Mouse (Mus musculus): ENCODE results near the gene Sult2b1.

Gene Sult2b1

DNA sequence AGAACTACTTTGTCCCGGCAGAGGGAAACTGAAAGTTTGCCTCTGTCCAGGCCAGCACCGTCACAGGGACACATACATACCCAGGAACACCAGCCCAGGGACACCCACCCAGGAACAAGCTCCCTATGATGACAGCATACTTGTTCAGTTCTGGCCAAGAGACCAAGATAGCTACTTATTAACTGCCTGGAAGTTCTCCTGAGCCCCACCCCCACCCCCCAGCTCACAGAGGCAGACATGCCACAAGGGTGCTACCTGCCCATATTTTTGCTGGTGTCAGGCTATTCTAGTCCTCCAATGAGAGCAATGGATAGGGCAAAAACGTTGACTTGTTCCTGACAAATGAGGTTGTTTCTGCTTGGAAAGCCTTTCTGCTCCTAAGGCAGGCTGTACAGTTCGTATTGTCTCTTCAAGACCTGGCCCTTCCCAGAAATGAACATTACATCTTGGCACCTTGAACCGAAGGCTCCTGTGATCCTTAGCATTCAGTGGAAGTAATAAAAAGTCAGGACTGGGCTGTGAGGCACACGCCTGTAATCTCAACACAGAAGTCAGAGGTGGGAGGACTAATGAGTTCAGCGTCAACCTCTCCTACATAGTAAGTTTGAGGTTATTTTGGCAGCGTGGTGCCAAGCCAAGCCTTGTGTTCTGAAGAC, 13.9 kb downstream of the Sult2b1 start:
- no peak for DNase-seq (ENCODE audit: low read depth)

DNA sequence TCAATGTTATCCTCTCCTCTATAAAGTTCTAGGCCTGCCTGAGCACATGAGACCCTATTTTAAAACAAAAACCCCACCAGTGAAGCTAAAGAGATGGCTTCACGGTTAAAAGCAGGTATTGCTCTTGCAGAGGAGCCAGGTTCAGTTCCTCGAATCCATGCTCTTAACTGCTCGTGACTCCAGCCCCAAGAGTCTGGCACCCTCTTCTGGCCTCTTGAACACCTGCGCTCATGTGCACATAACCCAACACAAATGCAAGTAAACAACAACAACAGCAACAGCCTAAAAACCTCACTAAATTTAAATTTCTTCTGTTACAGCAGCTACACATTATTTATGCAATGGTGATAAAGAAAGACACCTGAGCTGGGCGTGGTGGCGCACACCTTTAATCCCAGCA, 17.0 kb downstream of the Sult2b1 start:
- no peak for DNase-seq (ENCODE audit: low read depth)

DNA sequence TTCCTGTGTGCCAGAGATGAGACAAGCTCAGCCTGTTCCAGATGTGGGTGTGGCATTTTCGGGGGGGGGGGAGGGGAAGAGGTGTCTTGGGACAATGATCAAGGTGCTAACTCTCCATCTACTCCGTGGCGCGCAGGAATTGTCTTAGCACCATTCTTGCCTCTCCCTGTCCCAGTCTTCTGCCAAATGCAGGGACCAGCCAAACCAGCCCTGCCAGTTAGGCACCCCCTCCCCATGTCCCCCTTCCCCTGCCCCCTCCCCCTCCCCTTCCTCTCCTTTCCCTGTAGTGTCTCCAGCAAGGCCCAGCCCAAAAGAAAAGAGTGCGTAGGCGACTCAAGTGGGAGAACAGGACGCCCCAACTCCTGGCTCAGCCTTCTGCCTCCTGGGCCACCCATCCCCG, 17.7 kb downstream of the Sult2b1 start:
- DNase-seq (ENCODE audit: low read depth), result no peak

DNA sequence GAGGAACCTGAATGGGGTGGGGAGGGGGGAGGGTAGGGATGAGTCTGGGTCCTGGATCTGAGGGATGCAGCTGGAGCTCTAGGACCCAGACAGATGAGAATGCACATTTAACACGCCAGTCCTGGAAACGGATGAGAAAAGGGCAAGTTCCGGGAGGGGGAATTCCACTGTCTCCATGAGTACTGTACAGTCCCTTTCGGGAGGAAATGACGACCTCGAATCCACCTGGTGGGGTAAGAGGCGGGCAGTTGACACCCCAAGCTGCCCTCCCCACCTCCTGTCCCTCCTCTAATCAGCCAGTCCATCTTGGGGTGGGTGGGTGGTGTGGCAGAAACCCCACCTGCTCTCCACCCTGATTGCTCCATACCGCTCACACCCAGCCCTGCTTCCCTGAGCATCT, 18.5 kb downstream of the Sult2b1 start:
- no peak for DNase-seq (ENCODE audit: low read depth)

DNA sequence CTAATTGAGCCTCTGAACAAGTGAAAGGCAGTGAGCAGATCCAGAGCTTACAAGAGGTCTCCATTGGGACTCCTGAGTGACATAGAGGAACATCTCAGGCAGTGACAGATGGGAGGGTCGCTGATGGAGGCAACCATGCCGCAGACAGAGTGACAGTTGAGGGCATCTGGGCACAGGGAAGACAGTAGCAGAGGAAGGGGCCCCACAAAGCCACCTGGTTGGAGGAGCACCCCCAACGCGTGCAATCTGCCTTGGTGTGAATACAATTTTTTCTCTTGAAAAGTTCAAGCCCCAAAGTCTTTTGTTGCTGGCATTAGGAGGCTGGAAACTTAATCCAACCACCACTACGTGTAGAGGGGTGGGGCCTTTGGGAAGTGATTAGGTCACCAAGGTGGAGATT, 24.3 kb downstream of the Sult2b1 start:
- no peak for DNase-seq (ENCODE audit: low read depth)

DNA sequence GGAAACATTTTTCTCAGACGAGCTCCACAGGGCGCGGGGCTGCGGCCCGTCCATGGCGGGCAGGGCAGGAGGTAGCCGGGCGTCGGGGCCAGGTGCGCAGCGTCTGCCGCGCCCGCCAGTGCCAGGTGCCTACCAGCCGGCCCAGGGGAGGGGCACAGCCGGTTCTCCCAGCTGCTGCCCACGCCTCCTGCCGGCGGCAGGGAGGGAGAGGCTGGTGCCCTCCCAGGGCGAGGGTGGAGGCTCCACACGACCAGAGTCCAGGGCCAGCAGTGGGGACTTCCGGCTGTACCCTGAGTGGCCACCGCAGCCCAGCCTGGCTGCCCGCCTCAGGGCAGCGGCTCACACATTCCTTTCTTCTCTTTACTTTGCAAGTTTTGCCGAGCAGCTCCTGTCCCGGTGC, 25.1 kb downstream of the Sult2b1 start:
- DNase-seq (ENCODE audit: low read depth), result no peak

DNA sequence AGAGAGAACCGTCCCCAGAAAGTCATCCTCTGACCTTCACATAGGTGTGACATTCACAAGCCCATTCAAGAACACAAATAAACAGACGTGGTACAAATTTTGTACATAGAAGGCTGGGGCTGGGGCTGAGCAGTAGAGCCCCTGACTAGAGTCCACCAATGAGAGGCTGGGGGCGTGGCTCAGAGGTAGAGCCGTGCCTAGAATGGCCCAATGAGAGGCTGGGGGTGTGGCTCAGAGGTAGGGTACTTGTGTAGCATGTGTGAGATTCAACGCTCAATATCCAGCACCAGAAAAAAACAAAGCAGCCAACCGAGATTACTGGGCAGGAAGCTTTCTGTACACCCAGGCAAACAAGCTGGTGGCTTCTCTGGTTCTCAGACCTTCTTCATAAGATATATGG, 28.8 kb downstream of the Sult2b1 start:
- DNase-seq (ENCODE audit: low read depth), result no peak

DNA sequence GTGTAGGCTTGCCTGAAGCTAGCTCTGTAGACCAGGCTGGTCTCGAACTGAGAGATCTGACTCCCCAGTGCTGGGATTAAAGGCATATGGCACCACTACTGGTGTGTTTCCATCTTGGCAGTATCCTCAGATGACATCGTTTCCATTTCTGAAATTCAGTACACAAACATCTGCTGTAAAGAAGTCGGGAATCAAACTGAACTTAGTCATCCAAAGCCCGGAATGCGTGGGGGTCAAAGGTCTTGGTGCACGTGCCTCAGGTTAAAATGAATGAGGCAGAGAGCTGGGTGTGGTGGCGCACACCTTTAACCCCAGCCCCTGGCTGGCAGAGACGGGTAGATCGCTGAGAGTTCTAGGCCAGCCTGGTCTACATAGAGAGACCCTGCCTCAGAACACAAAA, 34.3 kb downstream of the Sult2b1 start:
- no peak for DNase-seq (ENCODE audit: low read depth)

DNA sequence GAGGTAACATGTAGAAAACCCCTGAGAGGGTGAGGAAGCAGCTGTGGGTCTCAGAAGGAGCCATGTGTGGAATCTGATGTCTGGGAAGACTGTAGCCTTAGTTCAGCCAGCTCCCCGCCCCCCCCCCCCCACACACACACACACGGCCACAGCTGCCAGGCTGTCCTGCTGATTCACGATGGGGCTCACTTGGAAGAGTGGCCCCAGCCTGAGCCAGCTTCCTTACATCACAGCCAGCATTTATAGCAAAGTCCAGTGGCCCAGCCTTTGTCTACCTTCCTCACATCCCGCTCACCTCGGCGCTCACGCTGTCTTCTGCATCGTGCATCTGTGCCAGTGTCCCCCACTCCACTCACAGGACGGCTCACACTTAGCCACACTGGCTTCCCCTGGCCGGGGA, 35.1 kb downstream of the Sult2b1 start:
- DNase-seq (ENCODE audit: low read depth), result no peak

DNA sequence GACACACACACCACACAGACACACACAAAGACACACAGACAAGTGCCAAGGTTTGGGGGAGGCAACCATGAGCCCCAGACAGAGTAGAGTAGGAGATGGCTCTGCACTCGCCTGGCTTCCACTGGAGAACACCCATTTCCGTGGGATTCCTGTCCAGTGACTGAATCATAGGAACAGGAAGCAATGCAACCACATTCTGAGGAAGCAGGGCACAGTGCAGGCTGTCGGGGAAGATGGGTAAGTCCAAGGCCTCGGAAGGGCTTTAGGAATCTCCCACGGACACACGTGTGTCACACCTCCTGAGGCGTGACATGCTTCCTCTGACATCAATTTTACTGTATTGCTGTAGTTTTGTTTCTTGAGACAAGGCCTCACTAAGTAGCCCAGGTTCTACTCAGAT, 36.4 kb downstream of the Sult2b1 start:
- DNase-seq (ENCODE audit: low read depth), result no peak

DNA sequence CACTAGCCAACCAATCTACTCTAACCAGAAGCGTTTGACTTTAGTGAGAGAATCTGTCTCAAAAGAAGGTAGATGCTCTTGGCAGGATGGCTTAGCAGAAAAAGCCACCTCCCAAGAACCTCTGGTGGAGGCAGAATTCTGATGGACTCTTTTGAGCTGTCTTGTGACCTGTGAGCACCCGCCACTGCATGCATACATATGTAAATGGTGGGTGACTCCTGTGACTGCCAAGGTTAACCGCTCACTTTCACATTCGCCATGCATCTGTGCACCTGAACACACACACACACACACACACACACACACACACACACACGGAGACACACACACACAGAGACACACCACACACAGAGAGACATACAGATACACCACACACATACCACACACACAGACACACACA, 37.0 kb downstream of the Sult2b1 start:
- no peak for DNase-seq (ENCODE audit: low read depth)

DNA sequence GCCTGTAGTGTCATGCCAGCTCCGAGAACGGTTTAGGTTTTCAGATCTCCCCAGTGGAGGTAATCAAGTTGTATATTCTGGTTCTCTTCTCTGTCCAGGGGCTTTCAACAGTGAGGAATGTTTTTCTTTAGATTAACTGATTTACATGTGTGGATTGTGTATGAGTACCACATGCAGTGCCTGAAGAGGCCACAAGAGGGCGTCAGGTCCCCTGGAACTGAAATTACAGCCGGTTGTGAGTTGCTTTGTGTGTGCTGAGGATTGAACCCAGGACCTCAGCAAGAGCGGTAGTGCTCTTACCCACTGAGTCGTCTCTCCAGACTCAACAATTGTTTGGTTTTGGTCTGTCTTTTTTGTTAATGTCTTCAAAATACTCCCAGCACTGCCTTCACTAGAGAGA, 38.0 kb downstream of the Sult2b1 start:
- no peak for DNase-seq (ENCODE audit: low read depth)

DNA sequence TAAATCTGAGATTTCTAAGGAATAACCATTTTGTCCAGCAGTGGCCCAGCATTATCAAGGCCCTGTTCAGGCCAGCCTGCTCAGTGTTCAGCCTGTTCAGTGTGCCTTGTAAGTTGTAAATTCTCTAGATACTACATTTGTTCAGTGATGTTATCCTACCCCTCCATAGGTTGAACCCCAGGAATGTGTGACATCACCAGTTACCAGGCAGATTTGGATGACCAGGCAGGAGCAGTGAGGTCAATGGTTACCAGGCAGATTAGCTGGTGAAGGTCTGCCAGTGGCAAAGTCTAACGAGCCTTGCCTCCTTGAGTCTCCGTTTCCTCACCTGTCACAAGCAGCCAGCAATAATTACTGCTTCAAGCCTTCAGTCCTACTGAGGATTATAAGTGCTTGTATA, 40.1 kb downstream of the Sult2b1 start:
- peak; percentile 64 for DNase-seq (ENCODE audit: low read depth)

DNA sequence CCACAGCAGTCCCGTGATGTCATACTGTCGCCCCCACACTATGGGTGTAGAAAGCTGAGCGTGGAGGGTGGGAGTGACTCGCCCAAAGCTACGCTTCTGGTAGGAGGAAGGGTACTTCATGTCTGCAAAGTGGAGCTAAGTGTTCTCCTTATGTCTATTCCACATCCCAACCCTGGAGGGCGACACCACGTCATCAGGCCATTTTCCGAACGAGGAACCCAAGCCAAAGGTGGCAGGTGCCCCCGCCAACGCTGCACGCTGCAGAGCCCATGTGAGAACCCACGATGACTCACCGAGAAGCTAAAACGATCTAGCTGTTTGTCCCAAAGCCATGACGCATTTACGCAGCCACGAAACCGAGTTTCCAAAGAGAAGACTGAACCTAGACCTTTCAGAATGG, 42.1 kb downstream of the Sult2b1 start:
- DNase-seq (ENCODE audit: low read depth), result peak; percentile 73

DNA sequence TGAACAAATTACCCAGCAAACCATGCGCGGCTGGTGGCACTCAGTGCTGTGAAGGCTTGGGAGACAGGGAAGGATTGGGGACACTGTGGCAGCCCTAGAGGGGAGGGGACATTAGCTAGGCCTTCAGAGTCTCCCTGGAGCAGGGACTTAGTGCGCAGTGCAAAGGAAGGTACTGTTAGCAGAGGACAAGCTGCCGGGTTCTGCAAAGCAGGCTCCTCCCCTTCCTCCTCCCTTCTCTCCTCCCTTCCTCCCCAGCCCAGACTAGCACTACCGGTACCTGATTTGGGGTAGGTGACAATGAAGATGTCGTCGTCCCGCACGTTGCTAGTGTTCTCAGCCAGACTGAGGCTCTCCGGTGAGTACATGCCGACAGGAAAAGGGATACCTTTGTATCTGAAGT, 42.7 kb downstream of the Sult2b1 start:
- no peak for DNase-seq (ENCODE audit: low read depth)

DNA sequence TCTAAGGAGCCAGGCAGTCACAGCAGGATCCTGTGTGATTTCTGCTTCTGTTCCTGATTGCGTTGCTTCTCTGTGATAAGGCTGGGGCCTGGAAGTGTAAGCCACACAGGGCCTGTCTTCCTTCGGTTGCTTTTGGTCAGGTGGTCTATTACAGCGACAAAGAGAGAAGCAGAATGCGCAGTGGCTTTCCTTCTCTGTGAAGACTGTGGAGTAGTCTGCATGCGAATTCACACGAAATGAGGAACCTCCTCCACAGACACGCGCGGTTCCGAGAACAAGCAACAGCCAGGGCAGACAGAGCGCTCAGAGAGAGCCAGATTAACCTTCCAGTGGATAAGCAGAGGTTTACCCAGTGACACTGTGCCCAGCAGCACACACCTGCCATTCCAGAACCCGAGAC, 43.2 kb downstream of the Sult2b1 start:
- no peak for DNase-seq (ENCODE audit: low read depth)

DNA sequence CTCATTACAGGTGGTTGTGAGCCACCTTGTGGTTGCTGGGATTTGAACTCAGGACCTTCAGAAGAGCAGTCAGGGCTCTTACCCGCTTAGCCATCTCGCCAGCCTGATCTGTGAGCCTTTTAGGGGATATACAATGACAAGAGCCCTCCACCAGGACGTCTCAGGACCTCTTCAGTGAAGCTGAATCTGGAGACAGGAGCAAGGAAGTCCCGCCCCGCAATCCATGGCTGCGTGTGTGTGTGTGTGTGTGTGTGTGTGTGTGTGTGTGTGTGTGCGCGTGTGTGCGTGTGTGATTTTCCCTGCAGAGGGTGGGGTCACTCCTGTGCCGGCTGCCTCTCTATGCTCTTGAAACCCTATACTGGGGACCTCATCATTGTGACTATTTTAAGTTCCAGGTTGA, 44.6 kb downstream of the Sult2b1 start:
- DNase-seq (ENCODE audit: low read depth), result no peak

DNA sequence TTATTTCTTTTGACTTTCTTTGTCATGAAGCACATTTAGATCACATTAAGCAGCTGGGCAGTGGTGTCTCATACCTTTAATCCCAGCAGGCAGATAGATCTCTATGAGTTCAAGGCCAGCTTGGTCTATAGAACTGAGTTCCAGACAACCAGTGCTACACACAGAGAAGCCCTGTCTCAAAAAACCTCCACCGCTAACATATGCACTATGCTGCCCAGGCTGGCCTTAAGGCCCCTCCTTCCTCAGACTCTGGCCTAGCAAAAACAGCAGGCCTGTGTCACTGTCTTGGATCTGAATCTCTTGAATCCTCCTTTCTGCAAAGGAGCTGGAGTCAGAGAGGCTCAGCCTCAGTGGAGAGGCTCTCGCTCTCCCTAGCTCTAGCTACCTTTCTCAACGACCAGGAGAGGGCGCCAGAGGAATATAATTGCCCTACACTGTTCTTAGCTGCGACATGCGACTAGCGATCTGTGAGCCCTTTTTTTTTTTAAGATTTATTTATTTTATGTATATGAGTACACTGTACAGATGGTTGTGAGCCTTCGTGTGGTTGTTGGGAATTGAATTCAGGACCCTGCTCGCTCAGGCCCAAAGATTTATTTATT, 45.2 kb downstream of the Sult2b1 start:
- peak; percentile 96 for DNase-seq (ENCODE audit: low read depth)

DNA sequence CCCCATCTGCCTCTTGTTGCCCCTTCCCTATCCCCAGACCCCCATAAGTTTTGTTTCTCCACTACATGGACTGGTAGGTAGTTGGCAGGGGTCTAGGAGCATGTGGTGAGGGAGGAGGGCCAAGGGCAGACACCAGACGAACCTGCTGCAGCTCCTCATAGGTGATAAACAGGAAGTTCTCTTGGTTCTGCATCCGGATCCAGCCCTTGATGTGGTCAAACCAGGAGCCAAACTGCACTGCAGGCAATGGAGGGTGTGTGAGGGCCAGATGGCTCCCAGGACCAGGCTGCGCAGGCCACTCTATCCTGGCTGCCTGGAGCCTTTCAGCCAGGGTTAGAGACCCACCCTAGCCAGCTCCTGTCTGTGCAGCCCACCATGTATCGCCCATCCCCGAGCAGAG, 51.0 kb downstream of the Sult2b1 start:
- DNase-seq (ENCODE audit: low read depth), result no peak

DNA sequence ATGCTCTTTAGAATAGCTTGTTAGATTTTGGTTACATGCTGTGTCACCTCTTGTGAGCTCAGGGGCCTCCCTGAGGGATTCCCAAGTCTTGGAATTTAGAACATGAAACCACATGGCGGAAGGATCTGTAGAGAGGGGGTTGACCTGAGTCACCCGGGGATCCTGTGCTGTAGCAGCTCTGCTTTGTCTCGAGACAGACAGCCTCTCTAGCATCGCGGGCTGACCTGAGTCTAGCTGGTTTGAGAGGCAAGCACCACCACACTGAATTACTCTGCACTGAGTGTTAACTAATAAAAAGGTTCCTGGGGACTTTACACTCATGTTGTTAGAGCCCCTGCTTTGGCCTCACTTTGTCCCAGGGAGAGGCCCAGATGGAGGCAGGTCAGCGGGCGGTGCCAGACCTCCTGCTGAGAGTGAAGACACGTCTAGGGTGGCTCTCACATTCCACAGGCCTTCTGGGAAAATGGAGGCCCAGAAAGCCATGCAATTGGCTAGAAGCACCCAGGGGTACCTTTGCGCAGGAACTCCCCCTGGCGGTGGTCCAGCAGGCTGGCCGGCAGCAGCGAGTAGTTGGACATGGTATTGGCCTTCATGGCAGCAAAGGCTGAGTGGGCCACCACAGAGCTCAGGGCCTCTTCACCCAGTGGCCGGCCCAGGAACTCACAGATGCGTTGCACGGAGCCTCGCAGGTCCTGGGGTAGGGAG, 53.6 kb downstream of the Sult2b1 start:
- DNase-seq (ENCODE audit: low read depth), result no peak

DNA sequence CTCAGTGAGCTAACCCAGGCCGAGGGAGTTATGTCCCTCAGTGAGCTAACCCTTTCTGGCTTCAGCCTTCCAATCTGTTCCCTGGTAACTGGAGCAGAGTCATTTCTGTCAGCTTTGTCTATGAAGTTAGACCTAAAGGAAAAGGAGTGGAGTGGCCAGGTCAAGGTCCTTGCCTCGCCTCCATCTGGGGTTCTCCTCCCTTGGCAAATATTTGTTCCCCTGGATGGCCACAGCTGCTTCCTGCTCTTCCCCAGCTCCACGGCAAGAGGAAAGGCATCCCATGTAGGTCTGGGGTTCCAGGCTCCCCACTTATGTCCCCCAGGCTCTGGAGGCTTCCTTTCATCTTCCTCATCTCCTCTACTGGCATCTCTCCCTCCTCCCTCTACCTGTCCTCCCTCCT, 56.8 kb downstream of the Sult2b1 start:
- DNase-seq (ENCODE audit: low read depth), result no peak

DNA sequence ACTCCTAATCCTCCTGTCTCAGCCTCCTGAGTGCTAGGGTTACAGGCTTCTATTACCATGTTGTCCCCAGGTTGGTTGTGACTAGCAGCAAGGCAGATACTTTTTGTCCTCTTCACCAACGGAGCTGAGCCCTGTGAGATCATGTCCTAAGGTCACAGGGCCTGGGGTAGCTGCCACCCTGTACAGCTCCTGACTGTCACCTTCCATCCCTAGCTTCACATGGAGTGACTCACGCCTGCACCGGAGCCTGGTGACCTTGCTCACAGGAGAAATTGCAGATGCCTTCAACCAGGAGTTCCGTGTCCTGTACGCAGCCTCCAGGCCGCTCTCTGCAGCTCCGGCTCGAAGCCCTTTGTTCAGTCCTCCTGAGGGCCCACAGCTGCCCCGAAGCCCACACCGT, 58.0 kb downstream of the Sult2b1 start:
- DNase-seq (ENCODE audit: low read depth), result no peak

DNA sequence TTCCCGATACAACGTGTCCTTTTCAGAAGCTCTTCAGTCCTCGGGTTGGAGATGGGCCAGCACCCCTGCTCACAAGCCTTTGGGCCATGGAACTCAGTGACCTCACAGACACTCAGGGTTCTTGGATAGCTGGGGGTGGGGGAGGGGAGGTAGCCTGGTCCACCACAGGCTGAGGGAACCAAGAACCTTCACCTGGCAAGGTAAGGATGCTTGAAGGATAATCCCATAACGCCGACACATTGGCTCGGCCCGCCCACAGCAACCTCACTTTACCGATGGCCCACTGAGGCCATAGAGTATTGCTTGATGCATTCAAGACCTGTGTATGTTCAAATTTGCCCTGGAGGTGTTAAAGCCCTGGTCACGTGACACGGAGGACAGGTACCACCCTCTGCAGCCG, 58.8 kb downstream of the Sult2b1 start, which contains the start of gene Spaca4:
Spaca4 (minus strand) TSS at position 101 of the 400 bp plus-strand sequence.
- no peak for DNase-seq (ENCODE audit: low read depth)

DNA sequence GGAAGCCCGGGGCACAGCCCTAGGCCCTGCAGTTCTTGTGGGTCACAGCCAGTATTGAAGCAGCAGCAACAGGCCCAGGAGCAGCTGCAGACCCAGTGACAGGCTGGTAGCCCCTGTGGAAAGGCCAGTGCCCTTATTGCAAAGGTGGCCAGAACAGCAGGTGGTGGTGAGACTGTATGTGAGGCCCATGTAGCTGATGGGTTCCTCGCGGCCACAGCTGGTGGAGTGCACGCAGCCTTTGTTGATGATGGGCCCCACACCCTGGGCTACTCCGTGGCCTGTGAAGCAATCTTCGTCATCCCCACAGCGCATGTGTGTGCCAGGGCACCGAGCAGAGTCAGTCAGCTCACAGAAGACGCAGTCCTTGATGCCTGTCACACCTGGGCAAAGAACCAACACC, 59.3 kb downstream of the Sult2b1 start:
- DNase-seq (ENCODE audit: low read depth), result no peak
